Mouse (Mus musculus): ENCODE results near the gene Tbx6. TPM values are rescaled to one million over a fixed set of nuclear protein-coding genes. Genes with fewer than 3 reads are reported as not detected.

Tbx6 gene
- polyA plus RNA-seq (2012; ENCODE audit: insufficient read depth, low replicate concordance) = 3.0 and 15.0 TPM in 2 replicates

- peaks cover 85% of the 10 kb centered on the region for H3K36me3 ChIP-seq (replicated peaks; ENCODE audit: low read length)
- TF ChIP-seq FLI1 (IDR thresholded peaks at IDR 0.05; ENCODE audit: low read length) = no peak
- TF ChIP-seq GATA1 (IDR thresholded peaks at IDR 0.05; ENCODE audit: borderline replicate concordance, low read length) = no peak
- H3K4me3 ChIP-seq (replicated peaks) = peak within 1 kb of the TSS; percentile 86
- H3K9me3 ChIP-seq = no peaks in the 10 kb centered on the region
- H3K27me3 ChIP-seq (replicated peaks) = no peaks in the 10 kb centered on the region
- H3K4me1 ChIP-seq = peaks cover 69% of the 10 kb centered on the region
Observed at GRCm38 (mm10) chr7:126780971-126781635, at the start of gene Tbx6. Gene Tbx6, plus strand, starts transcription at chr7:126781483.

- no peak overlapping the region for H3K4me3 ChIP-seq (replicated peaks)
- no peaks in the 10 kb centered on the region for H3K9me3 ChIP-seq
- H3K36me3 ChIP-seq (replicated peaks; ENCODE audit: low read length) = no peaks in the 10 kb centered on the region
- TF ChIP-seq GATA1 (IDR thresholded peaks at IDR 0.05; ENCODE audit: borderline replicate concordance, low read length) = no peak
- TF ChIP-seq FLI1 (IDR thresholded peaks at IDR 0.05; ENCODE audit: low read length) = no peak
- peaks cover 7% of the 10 kb centered on the region; the same call in 1 of the 2 replicates for H3K4me1 ChIP-seq
- H3K27me3 ChIP-seq (replicated peaks) = peaks cover 24% of the 10 kb centered on the region
Observed at GRCm38 (mm10) chr7:126736122-126736521, 45.2 kb upstream of the Tbx6 start.

GRCm38 (mm10) chr7:126739551-126739950, 41.7 kb upstream of the Tbx6 start:
- peaks cover 9% of the 10 kb centered on the region; the same call in 1 of the 2 replicates for H3K4me1 ChIP-seq
- no peaks in the 10 kb centered on the region for H3K9me3 ChIP-seq
- H3K27me3 ChIP-seq (replicated peaks) = peaks cover 25% of the 10 kb centered on the region
- H3K4me3 ChIP-seq (replicated peaks) = no peak overlapping the region
- no peaks in the 10 kb centered on the region for H3K36me3 ChIP-seq (replicated peaks; ENCODE audit: low read length)
- TF ChIP-seq GATA1 (IDR thresholded peaks at IDR 0.05; ENCODE audit: borderline replicate concordance, low read length) (no peak), FLI1 (IDR thresholded peaks at IDR 0.05; ENCODE audit: low read length) (no peak)

- TF ChIP-seq GATA1 (IDR thresholded peaks at IDR 0.05; ENCODE audit: borderline replicate concordance, low read length) (no peak), FLI1 (IDR thresholded peaks at IDR 0.05; ENCODE audit: low read length) (no peak)
- Histone ChIP-seq H3K4me3 (replicated peaks) (no peak overlapping the region), H3K27me3 (replicated peaks) (peaks cover 23% of the 10 kb centered on the region), H3K9me3 (no peaks in the 10 kb centered on the region), H3K4me1 (peaks cover 9% of the 10 kb centered on the region; the same call in 1 of the 2 replicates), H3K36me3 (replicated peaks; ENCODE audit: low read length) (no peaks in the 10 kb centered on the region)
Observed at GRCm38 (mm10) chr7:126740132-126740735, 41.0 kb upstream of the Tbx6 start.

DNA sequence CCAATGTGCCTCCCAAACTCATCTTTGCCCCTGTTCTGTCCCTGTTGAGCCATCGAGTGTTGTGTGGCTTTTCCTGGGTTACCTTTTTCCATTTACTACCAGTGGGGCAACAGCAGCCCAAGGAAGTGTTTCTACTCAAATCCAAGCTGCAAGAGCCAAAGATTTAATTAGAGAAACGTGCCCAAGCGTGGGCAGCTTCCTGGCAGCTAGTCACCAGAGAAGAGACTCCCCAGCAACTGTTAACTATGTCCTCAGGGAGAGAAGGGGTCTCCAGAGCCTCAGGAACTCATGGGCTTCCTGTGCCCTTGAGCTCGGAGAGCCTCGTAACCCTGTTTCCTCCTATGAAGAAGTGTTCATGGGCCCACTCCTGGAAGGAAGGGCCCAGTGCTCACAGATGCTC, 40.3 kb upstream of the Tbx6 start:
- peaks cover 21% of the 10 kb centered on the region for H3K27me3 ChIP-seq (replicated peaks)
- TF ChIP-seq GATA1 (IDR thresholded peaks at IDR 0.05; ENCODE audit: borderline replicate concordance, low read length) (no peak), FLI1 (IDR thresholded peaks at IDR 0.05; ENCODE audit: low read length) (no peak)
- H3K4me1 ChIP-seq = peaks cover 10% of the 10 kb centered on the region
- H3K36me3 ChIP-seq (replicated peaks; ENCODE audit: low read length) = no peaks in the 10 kb centered on the region
- H3K4me3 ChIP-seq (replicated peaks) = no peak overlapping the region
- no peaks in the 10 kb centered on the region for H3K9me3 ChIP-seq

DNA sequence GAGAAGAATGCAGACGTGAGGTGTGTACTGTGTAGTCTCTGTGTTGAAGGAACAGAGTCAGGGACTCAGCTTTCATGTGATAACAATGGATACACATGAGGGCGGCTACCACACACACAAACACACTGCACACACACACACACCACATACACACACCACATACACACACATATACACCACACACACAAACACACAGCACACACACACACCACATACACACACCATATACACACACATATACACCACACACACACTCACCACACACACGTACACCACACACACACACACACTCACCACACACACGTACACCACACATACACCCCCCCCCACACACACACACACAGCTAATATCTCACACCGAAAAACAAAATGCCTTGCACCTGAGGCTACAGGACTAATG, 39.8 kb upstream of the Tbx6 start:
- no peaks in the 10 kb centered on the region for H3K9me3 ChIP-seq
- peaks cover 15% of the 10 kb centered on the region for H3K4me1 ChIP-seq
- TF ChIP-seq GATA1 (IDR thresholded peaks at IDR 0.05; ENCODE audit: borderline replicate concordance, low read length) (no peak), FLI1 (IDR thresholded peaks at IDR 0.05; ENCODE audit: low read length) (no peak)
- peaks cover 20% of the 10 kb centered on the region for H3K27me3 ChIP-seq (replicated peaks)
- H3K4me3 ChIP-seq (replicated peaks) = no peak overlapping the region
- no peaks in the 10 kb centered on the region for H3K36me3 ChIP-seq (replicated peaks; ENCODE audit: low read length)

GRCm38 (mm10) chr7:126741964-126742482, 39.3 kb upstream of the Tbx6 start:
- no peak overlapping the region for H3K4me3 ChIP-seq (replicated peaks)
- H3K36me3 ChIP-seq (replicated peaks; ENCODE audit: low read length) = no peaks in the 10 kb centered on the region
- peaks cover 21% of the 10 kb centered on the region for H3K4me1 ChIP-seq
- H3K9me3 ChIP-seq = no peaks in the 10 kb centered on the region
- H3K27me3 ChIP-seq (replicated peaks) = peaks cover 20% of the 10 kb centered on the region
- TF ChIP-seq FLI1 (IDR thresholded peaks at IDR 0.05; ENCODE audit: low read length) (no peak), GATA1 (IDR thresholded peaks at IDR 0.05; ENCODE audit: borderline replicate concordance, low read length) (no peak)

DNA sequence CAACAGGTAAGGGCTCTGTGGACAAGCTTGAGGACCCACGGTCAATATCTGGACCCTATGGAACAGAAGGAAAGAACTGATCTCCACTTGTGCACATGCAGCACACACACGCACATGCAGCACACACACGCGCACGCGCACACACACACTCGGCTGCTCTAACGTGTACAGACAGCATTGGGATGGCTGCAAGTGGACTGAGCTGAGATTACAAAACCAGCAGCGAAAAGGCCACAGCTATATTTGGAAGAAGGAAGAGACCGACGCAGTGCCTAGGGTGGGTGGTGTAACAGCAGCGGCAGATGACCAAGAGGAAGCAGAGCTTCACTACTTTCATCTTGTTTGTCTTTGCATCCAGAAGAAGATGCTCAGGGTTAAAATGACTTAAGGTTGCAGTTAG, 35.2 kb upstream of the Tbx6 start:
- Histone ChIP-seq H3K27me3 (replicated peaks) (peaks cover 4% of the 10 kb centered on the region), H3K36me3 (replicated peaks; ENCODE audit: low read length) (no peaks in the 10 kb centered on the region), H3K4me3 (replicated peaks) (peak overlapping the region; percentile 82), H3K4me1 (peaks cover 24% of the 10 kb centered on the region), H3K9me3 (no peaks in the 10 kb centered on the region)
- TF ChIP-seq GATA1 (IDR thresholded peaks at IDR 0.05; ENCODE audit: borderline replicate concordance, low read length) (no peak), FLI1 (IDR thresholded peaks at IDR 0.05; ENCODE audit: low read length) (no peak)

DNA sequence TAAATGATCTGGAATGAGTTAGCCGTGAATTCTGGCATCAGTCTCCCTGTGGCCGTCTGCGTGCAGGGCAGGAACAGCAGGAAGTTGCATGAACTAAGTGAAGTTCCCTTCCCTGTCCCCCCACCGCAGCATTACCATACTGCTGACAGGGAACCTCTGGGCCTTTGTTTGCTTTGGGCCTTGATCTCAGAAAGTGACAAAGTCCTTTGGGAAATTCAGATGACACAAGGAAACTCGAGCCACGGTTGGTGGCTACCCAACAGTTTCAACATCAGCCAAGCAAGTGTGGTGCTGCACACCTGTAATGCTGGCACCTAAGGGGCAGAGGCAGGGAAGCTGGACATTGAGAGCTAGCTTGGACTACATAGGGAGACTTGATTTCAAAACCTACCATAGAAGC, 34.5 kb upstream of the Tbx6 start:
- H3K9me3 ChIP-seq = no peaks in the 10 kb centered on the region
- peak overlapping the region; percentile 82 for H3K4me3 ChIP-seq (replicated peaks)
- TF ChIP-seq FLI1 (IDR thresholded peaks at IDR 0.05; ENCODE audit: low read length) (no peak), GATA1 (IDR thresholded peaks at IDR 0.05; ENCODE audit: borderline replicate concordance, low read length) (no peak)
- H3K27me3 ChIP-seq (replicated peaks) = peaks cover 1% of the 10 kb centered on the region
- peaks cover 21% of the 10 kb centered on the region for H3K4me1 ChIP-seq
- H3K36me3 ChIP-seq (replicated peaks; ENCODE audit: low read length) = no peaks in the 10 kb centered on the region

DNA sequence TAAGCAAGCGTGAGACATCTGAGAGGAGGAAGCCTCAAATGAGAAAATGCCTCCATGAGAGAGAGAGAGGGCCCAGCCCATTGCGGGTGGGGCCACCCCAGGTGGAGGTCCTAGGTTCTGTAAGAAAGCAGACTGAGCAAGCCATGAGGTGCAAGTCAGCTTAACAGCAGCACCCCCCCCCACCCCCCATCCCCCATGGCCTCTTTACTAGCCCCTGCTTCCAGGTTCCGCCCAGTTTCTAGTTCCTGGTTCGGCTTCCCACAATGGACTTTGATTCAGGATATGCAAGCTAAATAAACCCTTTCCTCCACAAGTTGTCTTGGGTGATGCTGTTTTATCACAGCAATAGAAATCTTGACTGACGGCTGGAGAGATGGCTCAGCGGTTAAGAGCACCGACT, 32.5 kb upstream of the Tbx6 start:
- Histone ChIP-seq H3K9me3 (peaks cover 5% of the 10 kb centered on the region), H3K27me3 (replicated peaks) (peaks cover 3% of the 10 kb centered on the region), H3K4me3 (replicated peaks) (no peak overlapping the region), H3K36me3 (replicated peaks; ENCODE audit: low read length) (no peaks in the 10 kb centered on the region), H3K4me1 (peaks cover 21% of the 10 kb centered on the region)
- no peak for TF ChIP-seq GATA1 (IDR thresholded peaks at IDR 0.05; ENCODE audit: borderline replicate concordance, low read length)
- TF ChIP-seq FLI1 (IDR thresholded peaks at IDR 0.05; ENCODE audit: low read length) = no peak

All from megakaryocyte, embryonic 14.5 days (primary cell).